Mouse (Mus musculus) kidney, embryonic 16.5 days (tissue): ENCODE data around the gene Flywch2. TPM values are rescaled to one million over a fixed set of nuclear protein-coding genes. Genes with fewer than 3 reads are reported as not detected.

ENCODE experiments used
- ATAC-seq: fragments of 200-750 bp; cut with Nextera tagmentation; 2 replicates; pipeline ENCODE4 v1.8.0; 2017; ENCODE audit warnings: moderate TSS enrichment; ENCODE audit not compliant: low FRiP score, low TSS enrichment
- H3K27ac ChIP-seq: fragments of 300-500 bp; sonication (generic); 2 replicates; pipeline ENCODE4 v1.5.1; 2014; ENCODE audit warnings: low read length
- H3K27me3 ChIP-seq: fragments of 300-500 bp; sonication (generic); 2 replicates; pipeline ENCODE4 v1.6.1; 2014; ENCODE audit warnings: low read length, control low read depth, mixed read lengths; ENCODE audit not compliant: insufficient read depth
- H3K36me3 ChIP-seq: fragments of 300-500 bp; sonication (generic); 2 replicates; pipeline ENCODE4 v1.6.1; 2014; ENCODE audit warnings: low read length, control low read depth, mixed read lengths; ENCODE audit not compliant: insufficient read depth
- H3K4me1 ChIP-seq: fragments of 300-500 bp; sonication (generic); 2 replicates; pipeline ENCODE4 v1.6.1; 2014; ENCODE audit warnings: low read length, control low read depth, mixed read lengths; ENCODE audit not compliant: insufficient read depth
- H3K4me2 ChIP-seq: fragments of 300-500 bp; sonication (generic); replicated peaks from 2 replicates; pipeline ENCODE4 v1.6.1; 2014; ENCODE audit warnings: low read depth, low read length
- H3K4me3 ChIP-seq: fragments of 300-500 bp; sonication (generic); 2 replicates; pipeline ENCODE4 v1.5.1; 2014; ENCODE audit warnings: mild to moderate bottlenecking, low read length
- H3K9ac ChIP-seq: fragments of 300-500 bp; sonication (generic); replicated peaks from 2 replicates; pipeline ENCODE4 v1.6.1; 2014; ENCODE audit warnings: low read length
- H3K9me3 ChIP-seq: fragments of 300-500 bp; sonication (generic); 2 replicates; pipeline ENCODE4 v1.6.1; 2016; ENCODE audit warnings: low read length, control low read depth
- WGBS: fragments of 180-500 bp; shearing (Covaris S2); extraction: QIAGEN DNeasy Blood & Tissue Kit; methylation state at CpG from one replicate; pipeline ENCODE4 v1.1.7; 2014; 5-methylcytosine and 5-hydroxymethylcytosine counted together
- polyA plus RNA-seq: library from polyadenylated mRNA; unstranded; fragments of >200 nt; fragmentation: Nextera tagmentation; extraction: Ambion mirVana; gene quantifications from 2 replicates; pipeline ENCODE4 v1.2.1, GENCODE M21; 2015

The Flywch2 gene
- polyA plus RNA-seq, 1 experiment from 2014 or later = 31.7 TPM

- peaks cover 63% of the 10 kb centered on the region for H3K27me3 ChIP-seq
- peak within 1 kb of the TSS; percentile 54 for H3K9ac ChIP-seq
- peak within 1 kb of the TSS; percentile 78 for H3K4me2 ChIP-seq
- no peaks in the 10 kb centered on the region for H3K9me3 ChIP-seq
- peak within 1 kb of the TSS; percentile 43 for H3K4me3 ChIP-seq
- no peaks in the 10 kb centered on the region for H3K36me3 ChIP-seq
- no peak for ATAC-seq
- peaks cover 35% of the 10 kb centered on the region for H3K4me1 ChIP-seq
- WGBS = under 1% methylated on average over 33 of the region's 45 CpGs
- H3K27ac ChIP-seq = no peak within 1 kb of the TSS
Observed at GRCm38 (mm10) chr17:23745301-23746251, 40.3 kb downstream of the Flywch2 start, which contains the start of gene Kremen2. TSS of gene Kremen2 (minus strand) at chr17:23745833.

- peak overlapping the region; percentile 43 for H3K4me3 ChIP-seq
Observed at GRCm38 (mm10) chr17:23744651-23745050, 41.2 kb downstream of the Flywch2 start.

GRCm38 (mm10) chr17:23744076-23744475 lies 41.8 kb downstream of the Flywch2 start:
- WGBS = 20% methylated on average over 8 of the region's 8 CpGs
- Histone ChIP-seq H3K27me3 (peaks cover 64% of the 10 kb centered on the region), H3K9ac (no peak overlapping the region), H3K4me3 (no peak overlapping the region), H3K36me3 (no peaks in the 10 kb centered on the region), H3K27ac (no peak overlapping the region), H3K9me3 (no peaks in the 10 kb centered on the region), H3K4me2 (no peak overlapping the region), H3K4me1 (peaks cover 43% of the 10 kb centered on the region)
- ATAC-seq = no peak

More at GRCm38 (mm10) chr17:23744651-23745050, 41.2 kb downstream of the Flywch2 start:
- H3K9me3 ChIP-seq = no peaks in the 10 kb centered on the region
- peak overlapping the region; percentile 78; the same call in 1 of the 2 replicates for H3K4me2 ChIP-seq
- peaks cover 64% of the 10 kb centered on the region for H3K27me3 ChIP-seq
- ATAC-seq = no peak
- 6% methylated on average over 14 of the region's 14 CpGs for WGBS
- H3K9ac ChIP-seq = peak overlapping the region; percentile 54; the same call in 1 of the 2 replicates
- peaks cover 37% of the 10 kb centered on the region for H3K4me1 ChIP-seq
- H3K36me3 ChIP-seq = no peaks in the 10 kb centered on the region
- H3K27ac ChIP-seq = no peak overlapping the region

- no peak for ATAC-seq
- WGBS = 66% methylated on average over 12 of the region's 12 CpGs
- H3K4me1 ChIP-seq = peaks cover 52% of the 10 kb centered on the region
Observed at GRCm38 (mm10) chr17:23742941-23743340, 42.9 kb downstream of the Flywch2 start.

GRCm38 (mm10) chr17:23742210-23742793 lies 43.6 kb downstream of the Flywch2 start:
- Histone ChIP-seq H3K9me3 (no peaks in the 10 kb centered on the region), H3K27ac (no peak overlapping the region), H3K4me3 (peak overlapping the region; percentile 20), H3K27me3 (peaks cover 64% of the 10 kb centered on the region), H3K4me2 (peak overlapping the region; percentile 41), H3K4me1 (peaks cover 53% of the 10 kb centered on the region), H3K9ac (no peak overlapping the region; the same call in 1 of the 2 replicates), H3K36me3 (no peaks in the 10 kb centered on the region)
- ATAC-seq = no peak
- 4% methylated on average over 44 of the region's 44 CpGs for WGBS

More at GRCm38 (mm10) chr17:23742941-23743340, 42.9 kb downstream of the Flywch2 start:
- no peaks in the 10 kb centered on the region for H3K9me3 ChIP-seq
- peaks cover 64% of the 10 kb centered on the region for H3K27me3 ChIP-seq
- no peaks in the 10 kb centered on the region for H3K36me3 ChIP-seq
- H3K4me2 ChIP-seq = no peak overlapping the region
- H3K4me3 ChIP-seq = no peak overlapping the region
- H3K27ac ChIP-seq = no peak overlapping the region
- no peak overlapping the region for H3K9ac ChIP-seq

- no peak overlapping the region for H3K4me2 ChIP-seq
Observed at GRCm38 (mm10) chr17:23741359-23742209, 44.3 kb downstream of the Flywch2 start.

GRCm38 (mm10) chr17:23740598-23741021 lies 45.3 kb downstream of the Flywch2 start, which contains the start of gene Paqr4:
TSS of gene Paqr4 (minus strand) at chr17:23740867.
- Histone ChIP-seq H3K4me2 (peak within 1 kb of the TSS; percentile 99), H3K4me3 (peak within 1 kb of the TSS; percentile 67), H3K27me3 (peaks cover 50% of the 10 kb centered on the region), H3K36me3 (peaks cover 9% of the 10 kb centered on the region; the same call in 1 of the 2 replicates), H3K27ac (peak within 1 kb of the TSS; percentile 57; the same call in 1 of the 2 replicates), H3K9me3 (no peaks in the 10 kb centered on the region), H3K9ac (peak within 1 kb of the TSS; percentile 74), H3K4me1 (peaks cover 46% of the 10 kb centered on the region)
- peak; percentile 16; the same call in 1 of the 2 replicates for ATAC-seq
- 6% methylated on average over 13 of the region's 13 CpGs for WGBS

More at GRCm38 (mm10) chr17:23741359-23742209, 44.3 kb downstream of the Flywch2 start:
- Histone ChIP-seq H3K27ac (no peak overlapping the region), H3K4me1 (peaks cover 53% of the 10 kb centered on the region), H3K9me3 (no peaks in the 10 kb centered on the region), H3K9ac (no peak overlapping the region), H3K36me3 (peaks cover under 1% of the 10 kb centered on the region; the same call in 1 of the 2 replicates), H3K27me3 (peaks cover 58% of the 10 kb centered on the region), H3K4me3 (peak overlapping the region; percentile 20)
- no peak for ATAC-seq
- 41% methylated on average over 38 of the region's 38 CpGs for WGBS

GRCm38 (mm10) chr17:23740136-23740584 lies 45.7 kb downstream of the Flywch2 start:
- Histone ChIP-seq H3K4me1 (peaks cover 41% of the 10 kb centered on the region), H3K27me3 (peaks cover 46% of the 10 kb centered on the region), H3K36me3 (peaks cover 12% of the 10 kb centered on the region; the same call in 1 of the 2 replicates), H3K4me3 (peak overlapping the region; percentile 67), H3K9ac (peak overlapping the region; percentile 74), H3K4me2 (peak overlapping the region; percentile 99), H3K9me3 (no peaks in the 10 kb centered on the region), H3K27ac (peak overlapping the region; percentile 57; the same call in 1 of the 2 replicates)
- WGBS = 0% methylated on average over 46 of the region's 46 CpGs
- ATAC-seq = peak; percentile 80
